In genomic region chrX:75271676-75272075, GRCm38 (mm10) we compare ENCODE assay signal across 16 mouse cellular contexts.
DNase-seq lines count a peak whose midpoint lies in the region; ATAC-seq and TF ChIP-seq lines count a peak whose summit lies in the region.
"Had no signal": no experiment of that assay in that cellular context is flagged by ENCODE, and none has a peak within 500 bp of the region (broad histone marks: within the 10 kb centered on the region; RNA-seq: fewer than 3 reads in every experiment).

No protein-coding gene starts in this region.

- H3K4me2 ChIP-seq in intestine, postnatal 0 days (replicated peaks; ENCODE audit: low read depth), result no peak overlapping the region
- H3K4me2 ChIP-seq in intestine, embryonic 16.5 days (ENCODE audit: low read depth, low read length), result no peak overlapping the region
- H3K4me2 ChIP-seq: neural tube, embryonic 15.5 days had no signal

- H3K9me3 ChIP-seq in intestine, postnatal 0 days (ENCODE audit: control insufficient read depth), result no peaks in the 10 kb centered on the region
- H3K9me3 ChIP-seq in intestine, embryonic 16.5 days (ENCODE audit: control insufficient read depth, low read length), result no peaks in the 10 kb centered on the region
- H3K9me3 ChIP-seq: neural tube, embryonic 15.5 days had no signal

- DNase-seq in thymus, postnatal 14 days, result peak; percentile 5
- no peak for DNase-seq in thymus, adult 18-20 months
- no peak for DNase-seq in left cerebral cortex, postnatal 4 days
- no peak for DNase-seq in gastrocnemius, postnatal 25 days
- DNase-seq: adrenal gland, adult 8-10 months; cerebellum, adult 18-20 months; forebrain, postnatal 0 days; gastrocnemius, postnatal 14 days; layer of hippocampus, adult 9-11 months; lung, adult 2 months had no signal

- no peak overlapping the region for H3K27ac ChIP-seq in intestine, postnatal 0 days (ENCODE audit: low read depth, low read length)
- H3K27ac ChIP-seq in intestine, embryonic 16.5 days (ENCODE audit: low read length), result no peak overlapping the region
- H3K27ac ChIP-seq: kidney, postnatal 0 days; neural tube, embryonic 15.5 days had no signal

- no peaks in the 10 kb centered on the region for H3K4me1 ChIP-seq in intestine, postnatal 0 days (replicated peaks; ENCODE audit: control insufficient read depth, insufficient read depth, low read length)
- no peaks in the 10 kb centered on the region for H3K4me1 ChIP-seq in intestine, embryonic 16.5 days (ENCODE audit: control insufficient read depth, insufficient read depth, low read length)
- H3K4me1 ChIP-seq: neural tube, embryonic 15.5 days had no signal

- no peak overlapping the region for H3K9ac ChIP-seq in intestine, postnatal 0 days (ENCODE audit: low read depth, low read length)
- no peak overlapping the region for H3K9ac ChIP-seq in intestine, embryonic 16.5 days (ENCODE audit: low read depth, low read length)
- H3K9ac ChIP-seq: forebrain, postnatal 0 days; neural tube, embryonic 15.5 days had no signal

- no peaks in the 10 kb centered on the region for H3K27me3 ChIP-seq in intestine, postnatal 0 days (replicated peaks; ENCODE audit: control insufficient read depth, insufficient read depth, low read length)
- H3K27me3 ChIP-seq in intestine, embryonic 16.5 days (replicated peaks; ENCODE audit: control insufficient read depth, insufficient read depth, low read length), result no peaks in the 10 kb centered on the region
- H3K27me3 ChIP-seq: neural tube, embryonic 15.5 days had no signal

- H3K36me3 ChIP-seq in intestine, postnatal 0 days (ENCODE audit: control insufficient read depth, insufficient read depth), result no peaks in the 10 kb centered on the region
- no peaks in the 10 kb centered on the region for H3K36me3 ChIP-seq in intestine, embryonic 16.5 days (ENCODE audit: control insufficient read depth, insufficient read depth, low read length)
- H3K36me3 ChIP-seq: neural tube, embryonic 15.5 days had no signal

- intact Hi-C loops in left cerebral cortex, postnatal 4 days (cut with DNase I), result no loop called here

- no peak for ATAC-seq in intestine, postnatal 0 days
- no peak for ATAC-seq in intestine, embryonic 16.5 days
- peak; percentile 63; the same call in 1 of the 2 replicates for ATAC-seq in common myeloid progenitor, adult 5-6 weeks (replicated peaks; ENCODE audit: low read depth, poor library complexity, severe bottlenecking)
- ATAC-seq: forebrain, postnatal 0 days had no signal

- no peak overlapping the region for H3K4me3 ChIP-seq in intestine, postnatal 0 days (ENCODE audit: low read depth, low read length)
- no peak overlapping the region for H3K4me3 ChIP-seq in intestine, embryonic 16.5 days (ENCODE audit: low read length)
- H3K4me3 ChIP-seq: erythroblast, embryonic 14.5 days; neural tube, embryonic 15.5 days had no signal

- TF ChIP-seq CTCF in intestine, postnatal 0 days (IDR thresholded peaks at IDR 0.05; ENCODE audit: low read depth), result peak; percentile 46

- WGBS in intestine, postnatal 0 days, result 66% methylated on average over 8 of the region's 8 CpGs
- 69% methylated on average over 8 of the region's 8 CpGs for WGBS in intestine, embryonic 16.5 days
